Mouse (Mus musculus) common myeloid progenitor, adult 5-6 weeks (primary cell): ENCODE data around the gene Hist1h2bn. TPM values are rescaled to one million over a fixed set of nuclear protein-coding genes. Genes with fewer than 3 reads are reported as not detected.

Experiments used
- total RNA-seq: library from RNA; stranded (forward); fragments of 200-1000, 187-1606 nt; gene quantifications from 2 replicates; pipeline ENCODE4 v1.2.3, GENCODE M21; 2017

Gene Hist1h2bn
- total RNA-seq, 1 experiment from 2014 or later = 1,634 TPM

Other genes with a start within 250 kb of the Hist1h2bn start
- 12.4 and 14.7 TPM in 2 replicates for gene Zkscan8, start 223.0 kb upstream of the Hist1h2bn start, total RNA-seq
- not detected in 2 replicates for gene Olfr1366, start 211.3 kb upstream of the Hist1h2bn start, total RNA-seq
- gene Olfr1535, start 194.2 kb upstream of the Hist1h2bn start, total RNA-seq = not detected in 2 replicates
- not detected in 2 replicates for gene Olfr1364, start 172.4 kb upstream of the Hist1h2bn start, total RNA-seq
- not detected in 2 replicates for gene Olfr1362, start 140.1 kb upstream of the Hist1h2bn start, total RNA-seq
- gene Olfr11, start 111.6 kb upstream of the Hist1h2bn start, total RNA-seq = not detected in 2 replicates
- not detected in 2 replicates for gene Olfr1361, start 90.7 kb upstream of the Hist1h2bn start, total RNA-seq
- not detected in 2 replicates for gene Olfr1360, start 76.7 kb upstream of the Hist1h2bn start, total RNA-seq
- not detected in 2 replicates for gene Olfr1359, start 56.0 kb upstream of the Hist1h2bn start, total RNA-seq
- 401 and 517 TPM in 2 replicates for gene Hist1h2bl, start 38.0 kb upstream of the Hist1h2bn start, total RNA-seq
- 1,241 and 1,337 TPM in 2 replicates for gene Hist1h2ai, start 37.7 kb upstream of the Hist1h2bn start, total RNA-seq
- 145 and 293 TPM in 2 replicates for gene Hist1h3h, start 36.5 kb upstream of the Hist1h2bn start, total RNA-seq
- 379 and 469 TPM in 2 replicates for gene Hist1h2bm, start 32.1 kb upstream of the Hist1h2bn start, total RNA-seq
- gene Hist1h4j, start 19.1 kb upstream of the Hist1h2bn start, total RNA-seq = 469 and 581 TPM in 2 replicates
- 4,229 and 5,615 TPM in 2 replicates for gene Hist1h4k, start 3.6 kb upstream of the Hist1h2bn start, total RNA-seq
- 950 and 1,047 TPM in 2 replicates for gene Hist1h2ak, start 296 bp upstream of the Hist1h2bn start, total RNA-seq
- gene Hist1h1b, start 26.5 kb downstream of the Hist1h2bn start, total RNA-seq = 1,123 and 1,267 TPM in 2 replicates
- 252 and 264 TPM in 2 replicates for gene Hist1h3i, start 29.2 kb downstream of the Hist1h2bn start, total RNA-seq
- 413 and 544 TPM in 2 replicates for gene Hist1h2an, start 33.1 kb downstream of the Hist1h2bn start, total RNA-seq
- gene Hist1h2bp, start 33.3 kb downstream of the Hist1h2bn start, total RNA-seq = 69.7 and 70.4 TPM in 2 replicates
- 106 and 143 TPM in 2 replicates for gene Hist1h2bq, start 56.1 kb downstream of the Hist1h2bn start, total RNA-seq
- gene Hist1h2ao, start 56.3 kb downstream of the Hist1h2bn start, total RNA-seq = 626 and 966 TPM in 2 replicates
- gene Hist1h4m, start 57.6 kb downstream of the Hist1h2bn start, total RNA-seq = 3,201 and 5,019 TPM in 2 replicates
- gene Hist1h4n, start 78.1 kb downstream of the Hist1h2bn start, total RNA-seq = 2,940 and 3,195 TPM in 2 replicates
- gene Hist1h2ap, start 79.4 kb downstream of the Hist1h2bn start, total RNA-seq = 1,879 and 2,229 TPM in 2 replicates
- gene Hist1h2br, start 79.6 kb downstream of the Hist1h2bn start, total RNA-seq = 234 and 268 TPM in 2 replicates
- 13.1 and 13.9 TPM in 2 replicates for gene Zfp184, start 191.0 kb downstream of the Hist1h2bn start, total RNA-seq
- not detected in 2 replicates for gene Pom121l2, start 227.1 kb downstream of the Hist1h2bn start, total RNA-seq